Mouse (Mus musculus) brain, embryonic 14.5 days (tissue): ENCODE measurements around the gene Tac2.

Experiments used
- CTCF ChIP-seq: fragments of 200-500 bp; IDR thresholded peaks from 2 replicates; pipeline ENCODE4 v1.5.1; 2012; ENCODE audit warnings: inconsistent platforms, mild to moderate bottlenecking, moderate library complexity, borderline replicate concordance; ENCODE audit not compliant: insufficient read depth, insufficient read length; ENCODE audit errors: extremely low read depth
- POLR2A ChIP-seq: fragments of 200-500 bp; IDR thresholded peaks from 2 replicates; pipeline ENCODE4 v1.6.1; 2012; ENCODE audit warnings: mild to moderate bottlenecking, inconsistent platforms, borderline replicate concordance; ENCODE audit not compliant: poor library complexity, insufficient read depth, insufficient read length, severe bottlenecking; ENCODE audit errors: extremely low read depth

DNA sequence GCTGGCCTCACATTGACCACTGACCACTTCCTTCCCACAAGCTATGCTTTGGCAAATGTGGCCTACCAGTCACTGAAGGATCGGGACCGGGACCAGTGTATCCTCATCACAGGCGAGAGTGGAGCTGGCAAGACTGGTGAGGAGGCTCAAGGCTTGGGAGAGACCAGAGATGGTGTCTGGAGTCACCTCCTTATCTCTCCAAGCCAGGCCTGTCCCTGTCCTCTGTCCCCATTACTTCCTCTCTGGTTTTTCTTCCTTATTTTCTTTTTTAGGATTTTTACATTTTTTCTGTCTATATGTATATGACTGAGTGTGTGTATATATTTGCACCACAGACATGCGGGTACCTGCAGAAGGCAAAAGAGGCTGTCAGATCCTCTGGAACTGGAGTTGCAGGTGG lies 18.5 kb upstream of the Tac2 start:
- TF ChIP-seq POLR2A = no peak
- TF ChIP-seq CTCF = no peak
